Mouse (Mus musculus) heart, postnatal 4 days (tissue): ENCODE data around the gene Eif2ak3. TPM values are rescaled to one million over a fixed set of nuclear protein-coding genes. Genes with fewer than 3 reads are reported as not detected.
"Not testable (repeated sequence)": the region's sequence is repeated elsewhere in the genome, so short reads cannot be mapped to it uniquely, and the experiment has no call there.

Experiments
- DNase-seq: peaks from one replicate; pipeline ENCODE4 v3.0.0; 2021
- total RNA-seq, 2 experiments: library from RNA; stranded (reverse); gene quantifications; 2 replicates each; pipeline ENCODE4 v1.2.3; 2021

Gene Eif2ak3
- total RNA-seq: 10 to 100 TPM; 12.6 to 13.7 TPM

- peak; percentile 98 for DNase-seq
Observed at GRCm38 (mm10) chr6:70844002-70844804, at the start of gene Eif2ak3. Gene Eif2ak3, plus strand, starts transcription at chr6:70844515.

GRCm38 (mm10) chr6:70796940-70797339, 47.4 kb upstream of the Eif2ak3 start:
- DNase-seq: no peak

DNA sequence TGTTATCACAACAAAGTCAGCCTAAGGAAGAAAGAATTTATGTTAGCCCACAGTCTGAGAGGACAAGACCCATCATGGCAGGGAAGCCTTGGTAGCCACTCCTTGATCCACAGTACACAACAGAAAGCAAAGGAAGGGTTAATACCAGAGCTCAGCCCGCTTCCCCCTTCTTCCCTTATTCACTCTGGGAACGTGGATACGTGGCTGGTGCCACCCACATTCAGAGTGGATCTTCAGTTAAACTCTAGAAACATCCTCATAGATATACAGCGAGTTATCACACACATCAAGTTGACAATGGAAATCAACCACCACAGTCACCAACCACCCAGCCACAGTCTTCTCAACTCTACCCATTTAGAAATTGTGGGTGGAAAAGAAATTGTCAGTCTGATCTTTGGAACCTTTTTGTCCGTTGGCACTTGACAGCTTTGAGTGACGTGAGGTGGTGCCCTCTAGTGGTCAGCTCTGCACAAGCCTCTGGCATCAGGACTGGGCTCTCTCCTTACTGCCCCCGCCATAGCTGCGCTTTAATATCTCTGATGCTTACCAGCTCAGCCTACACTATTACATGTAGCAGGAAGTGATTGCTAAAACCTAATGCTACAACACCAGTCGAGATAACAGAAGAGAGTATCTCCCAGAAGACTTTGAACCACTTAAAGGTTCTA, 46.6 kb upstream of the Eif2ak3 start:
- peak; percentile 76 for DNase-seq

- peak; percentile 26 for DNase-seq
Observed at GRCm38 (mm10) chr6:70804632-70805031, 39.7 kb upstream of the Eif2ak3 start.

DNA sequence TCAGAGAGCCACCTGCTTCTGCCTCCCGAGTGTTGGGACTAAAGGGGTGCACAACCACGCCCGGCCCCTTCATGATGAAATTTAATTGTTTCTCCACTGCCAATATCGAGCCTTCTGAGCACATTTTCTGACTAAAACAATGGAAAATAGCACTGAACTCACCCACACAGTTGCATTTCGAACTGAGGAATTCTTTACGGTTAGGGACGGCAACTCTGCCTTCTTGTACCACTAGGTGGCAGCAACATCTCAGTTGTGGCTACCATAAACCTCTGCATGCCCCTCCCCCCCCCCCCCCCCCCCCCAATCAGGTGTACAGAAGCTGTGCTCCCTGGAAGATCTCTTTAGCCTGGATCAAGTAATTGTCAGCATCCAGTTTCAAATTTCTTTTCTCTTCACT, 39.0 kb upstream of the Eif2ak3 start:
- DNase-seq: peak; percentile 79

DNA sequence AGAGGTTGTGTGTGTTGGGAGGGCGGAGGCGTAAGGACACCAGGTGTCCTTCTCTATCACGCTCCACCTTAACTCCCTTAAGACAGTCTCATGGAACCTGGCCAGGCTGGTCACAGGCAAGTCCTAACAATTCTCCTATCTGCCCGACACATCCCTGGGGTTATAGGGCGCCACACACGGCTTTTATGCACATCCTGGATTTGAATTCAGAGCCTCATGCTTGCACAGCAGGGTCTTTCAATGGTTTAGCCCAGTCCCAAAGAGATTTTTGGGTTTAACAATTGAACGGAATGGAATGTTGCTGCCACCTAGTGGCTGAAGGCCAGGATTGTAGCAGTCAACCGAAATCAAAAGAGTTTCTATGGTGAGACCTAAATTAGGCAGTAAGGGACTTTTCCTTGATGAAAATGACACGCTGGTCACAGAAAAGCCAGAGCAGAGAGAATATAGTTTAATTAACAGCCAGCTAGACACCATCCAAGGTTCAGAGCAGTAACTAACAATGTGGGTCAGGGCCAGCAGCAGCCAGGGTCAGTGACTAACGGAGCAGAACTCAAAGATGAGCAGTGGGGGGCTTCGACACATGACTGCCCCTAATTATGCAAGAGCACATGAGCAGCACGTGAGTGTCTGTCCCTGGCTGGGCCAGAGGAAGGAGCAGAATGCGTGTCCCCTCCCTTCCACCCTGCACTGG, 38.3 kb upstream of the Eif2ak3 start:
- peak; percentile 69 for DNase-seq

- DNase-seq: no peak
Observed at GRCm38 (mm10) chr6:70806514-70806912, 37.8 kb upstream of the Eif2ak3 start.

GRCm38 (mm10) chr6:70810524-70810923, 33.8 kb upstream of the Eif2ak3 start:
- no peak for DNase-seq

DNA sequence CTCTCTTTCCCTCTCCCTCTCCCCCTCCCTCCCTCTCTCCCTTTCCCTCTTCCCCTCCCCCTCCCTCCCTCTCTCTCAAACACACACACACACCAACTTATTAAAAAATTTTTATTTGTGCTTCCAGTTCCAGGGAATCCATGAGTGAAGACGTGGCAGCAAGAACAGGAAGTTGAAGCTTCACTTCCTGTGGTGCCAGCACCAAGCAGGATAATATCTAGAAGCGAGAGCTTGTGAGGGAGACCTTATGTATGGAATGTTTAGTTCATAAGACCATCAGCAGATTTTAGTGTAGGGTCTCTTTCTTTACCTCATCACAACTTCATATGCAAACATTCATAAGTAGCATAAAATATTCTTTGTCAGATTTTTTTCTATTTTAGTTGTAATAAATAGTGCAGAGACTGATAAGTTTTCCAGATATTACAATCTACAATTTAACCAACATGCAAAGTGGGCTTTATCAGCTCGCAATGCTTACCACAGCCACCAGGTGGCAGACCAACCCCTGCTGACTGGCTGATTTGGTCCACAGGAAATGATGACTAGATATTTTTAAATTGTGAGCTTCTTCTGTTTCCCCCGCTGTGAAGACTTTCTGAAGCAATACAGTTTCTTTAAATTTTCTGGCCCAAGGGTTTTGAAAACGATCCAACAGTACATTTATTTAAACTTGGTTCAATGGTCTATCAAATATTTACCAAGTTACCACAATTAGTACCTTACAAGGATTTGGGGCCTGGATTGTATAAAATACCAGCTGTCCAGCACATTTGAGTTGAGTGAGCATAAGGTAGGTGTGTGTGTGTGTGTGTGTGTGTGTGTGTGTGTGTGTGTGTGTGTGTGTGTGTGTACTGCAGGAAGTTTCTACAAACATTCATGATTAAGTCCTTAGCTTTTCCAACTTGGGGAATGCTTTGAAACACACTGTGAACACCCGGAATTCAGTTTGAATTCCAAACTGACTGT, 32.5 kb upstream of the Eif2ak3 start:
- peak; percentile 88 for DNase-seq

GRCm38 (mm10) chr6:70812526-70812895, 31.8 kb upstream of the Eif2ak3 start:
- peak; percentile 29 for DNase-seq

DNA sequence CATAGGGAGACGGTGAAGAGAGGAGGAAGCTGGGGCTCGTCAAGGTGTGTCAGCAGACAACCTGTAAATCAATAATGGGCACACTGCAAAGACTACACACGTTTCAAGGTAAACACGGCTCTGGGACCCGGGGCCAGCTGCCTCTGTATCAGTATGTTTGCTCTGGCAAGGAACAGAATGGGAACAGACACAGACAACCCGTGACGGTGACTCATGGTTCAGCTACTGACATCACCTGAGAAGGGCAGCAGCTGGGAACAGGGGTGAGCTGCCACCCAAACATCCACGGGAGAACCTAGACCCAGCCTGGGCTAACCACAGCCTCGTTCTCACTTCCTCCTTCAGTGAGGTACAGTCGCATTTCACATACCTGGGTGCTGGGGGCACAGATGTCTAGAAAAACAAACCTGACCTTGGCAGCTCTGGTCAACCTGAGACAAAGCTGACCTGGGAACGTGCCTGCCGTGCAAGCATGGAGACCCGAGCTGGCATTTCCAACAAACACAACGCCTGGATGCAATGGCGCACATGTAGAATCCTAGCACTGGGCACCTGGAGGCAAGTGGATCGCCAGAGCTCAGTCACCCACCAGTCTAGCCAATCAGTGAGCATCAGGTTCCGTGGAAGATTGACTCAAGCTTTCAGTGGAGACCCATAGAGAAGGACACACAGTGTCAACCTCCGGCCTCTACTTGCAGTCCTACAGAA, 30.2 kb upstream of the Eif2ak3 start:
- DNase-seq: no peak

GRCm38 (mm10) chr6:70814629-70814950, 29.7 kb upstream of the Eif2ak3 start:
- DNase-seq: no peak

GRCm38 (mm10) chr6:70815471-70815870, 28.8 kb upstream of the Eif2ak3 start:
- DNase-seq: no peak

GRCm38 (mm10) chr6:70821566-70821965, 22.7 kb upstream of the Eif2ak3 start:
- DNase-seq: no peak

- no peak for DNase-seq
Observed at GRCm38 (mm10) chr6:70822386-70822910, 21.9 kb upstream of the Eif2ak3 start.

- DNase-seq: not testable (repeated sequence)
Observed at GRCm38 (mm10) chr6:70823277-70823676, 21.0 kb upstream of the Eif2ak3 start.

GRCm38 (mm10) chr6:70824085-70824986, 20.0 kb upstream of the Eif2ak3 start:
- DNase-seq: peak; percentile 73

GRCm38 (mm10) chr6:70824987-70825337, 19.4 kb upstream of the Eif2ak3 start:
- DNase-seq: no peak

GRCm38 (mm10) chr6:70829451-70829850, 14.9 kb upstream of the Eif2ak3 start:
- DNase-seq: no peak

DNA sequence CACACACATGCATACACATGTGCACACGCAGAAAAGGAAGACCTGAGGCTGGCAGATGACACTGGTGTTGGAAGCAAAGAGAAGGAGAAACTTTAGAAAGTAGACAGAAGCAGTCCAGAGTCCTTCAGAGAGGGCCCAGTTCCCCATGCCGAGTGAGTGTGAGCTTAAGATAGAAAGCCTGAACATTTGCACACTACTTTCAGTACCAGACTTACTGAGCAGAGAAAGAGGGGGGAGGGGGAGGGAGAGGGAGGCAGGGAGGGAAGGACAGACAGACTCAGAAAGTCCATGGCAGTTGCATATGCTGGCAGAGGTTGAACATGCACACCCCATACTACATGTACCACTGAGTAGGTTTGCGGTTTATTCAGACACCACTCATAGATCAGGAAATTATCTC, 13.8 kb upstream of the Eif2ak3 start:
- no peak for DNase-seq
